Mouse (Mus musculus): ENCODE data around the gene Gm42791.
A peak's percentile ranks its signal among the peaks of the same experiment; 100 is the strongest.

Gm42791 gene

GRCm38 (mm10) chr5:148927717-148928223 lies 67.2 kb downstream of the Gm42791 start:
- DNase-seq (ENCODE audit: low read depth, low spot score) = no peak

- DNase-seq (ENCODE audit: low read depth, low spot score) = no peak
Observed at GRCm38 (mm10) chr5:148924586-148924985, 70.4 kb downstream of the Gm42791 start.

- DNase-seq (ENCODE audit: low read depth, low spot score) = no peak
Observed at GRCm38 (mm10) chr5:148924051-148924450, 70.9 kb downstream of the Gm42791 start.

- no peak for DNase-seq (ENCODE audit: low read depth, low spot score)
Observed at GRCm38 (mm10) chr5:148923408-148923807, 71.5 kb downstream of the Gm42791 start.

GRCm38 (mm10) chr5:148922773-148923172 lies 72.2 kb downstream of the Gm42791 start:
- no peak for DNase-seq (ENCODE audit: low read depth, low spot score)

GRCm38 (mm10) chr5:148918049-148918448 lies 76.9 kb downstream of the Gm42791 start:
- no peak for DNase-seq (ENCODE audit: low read depth, low spot score)

GRCm38 (mm10) chr5:148916775-148917174 lies 78.2 kb downstream of the Gm42791 start:
- no peak for DNase-seq (ENCODE audit: low read depth, low spot score)

- DNase-seq (ENCODE audit: low read depth, low spot score) = no peak
Observed at GRCm38 (mm10) chr5:148912262-148912661, 82.7 kb downstream of the Gm42791 start.

GRCm38 (mm10) chr5:148910066-148910465 lies 84.9 kb downstream of the Gm42791 start:
- DNase-seq (ENCODE audit: low read depth, low spot score) = no peak

- DNase-seq (ENCODE audit: low read depth, low spot score) = peak; percentile 51
Observed at GRCm38 (mm10) chr5:148909402-148909801, 85.5 kb downstream of the Gm42791 start.

GRCm38 (mm10) chr5:148909057-148909395 lies 85.9 kb downstream of the Gm42791 start:
- DNase-seq (ENCODE audit: low read depth, low spot score) = peak; percentile 47

GRCm38 (mm10) chr5:148908191-148909056 lies 86.5 kb downstream of the Gm42791 start:
- peak; percentile 30 for DNase-seq (ENCODE audit: low read depth, low spot score)

GRCm38 (mm10) chr5:148906305-148906704 lies 88.6 kb downstream of the Gm42791 start:
- DNase-seq (ENCODE audit: low read depth, low spot score) = no peak

- DNase-seq (ENCODE audit: low read depth, low spot score) = peak; percentile 32
Observed at GRCm38 (mm10) chr5:148904846-148905245, 90.1 kb downstream of the Gm42791 start.

- DNase-seq (ENCODE audit: low read depth, low spot score) = no peak
Observed at GRCm38 (mm10) chr5:148899361-148899760, 95.6 kb downstream of the Gm42791 start.

- no peak for DNase-seq (ENCODE audit: low read depth, low spot score)
Observed at GRCm38 (mm10) chr5:148897941-148898417, 97.0 kb downstream of the Gm42791 start.

- DNase-seq (ENCODE audit: low read depth, low spot score) = no peak
Observed at GRCm38 (mm10) chr5:148897069-148897702, 97.8 kb downstream of the Gm42791 start.

GRCm38 (mm10) chr5:148896515-148896914 lies 98.4 kb downstream of the Gm42791 start:
- no peak for DNase-seq (ENCODE audit: low read depth, low spot score)

- DNase-seq (ENCODE audit: low read depth, low spot score) = no peak
Observed at GRCm38 (mm10) chr5:148895833-148896232, 99.1 kb downstream of the Gm42791 start.

GRCm38 (mm10) chr5:148895034-148895433 lies 99.9 kb downstream of the Gm42791 start:
- no peak for DNase-seq (ENCODE audit: low read depth, low spot score)

GRCm38 (mm10) chr5:148890237-148890636 lies 104.7 kb downstream of the Gm42791 start:
- DNase-seq (ENCODE audit: low read depth, low spot score) = no peak

- no peak for DNase-seq (ENCODE audit: low read depth, low spot score)
Observed at GRCm38 (mm10) chr5:148888032-148888431, 106.9 kb downstream of the Gm42791 start.

Data from mesoderm, embryonic 11.5 days (tissue).